Mouse (Mus musculus): ENCODE results near the gene Bglap3. TPM values are rescaled to one million over a fixed set of nuclear protein-coding genes. Genes with fewer than 3 reads are reported as not detected.

Gene Bglap3
- polyA plus RNA-seq, 1 experiment = 5.6 TPM

DNA sequence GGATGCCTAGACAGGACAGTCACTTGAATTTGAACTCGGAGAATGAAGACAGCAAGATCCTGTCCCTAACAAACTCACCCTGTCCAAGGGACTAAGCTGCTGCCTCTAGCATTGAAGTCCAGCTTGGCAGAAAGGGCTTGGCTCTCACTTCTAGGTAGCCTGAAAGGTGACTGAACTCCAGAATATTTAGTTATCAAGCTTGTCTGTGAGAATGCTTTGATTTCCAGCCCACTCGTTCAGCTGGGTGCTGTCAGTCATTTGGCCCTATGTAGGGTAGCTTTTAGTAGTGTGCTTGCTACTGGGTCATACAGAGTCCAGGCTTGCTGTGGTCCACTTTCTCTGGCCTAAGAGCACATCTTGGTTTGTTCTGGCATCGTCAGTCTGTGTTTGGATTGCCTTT is 33.5 kb downstream of the Bglap3 start:
- no peak for DNase-seq (ENCODE audit: low read depth, low spot score)
- 68% methylated on average over 3 of the region's 3 CpGs for WGBS

- 87% methylated on average over 7 of the region's 7 CpGs for WGBS
- no peak for DNase-seq (ENCODE audit: low read depth, low spot score)
Measured at GRCm38 (mm10) chr3:88338316-88338715, 34.2 kb downstream of the Bglap3 start.

DNA sequence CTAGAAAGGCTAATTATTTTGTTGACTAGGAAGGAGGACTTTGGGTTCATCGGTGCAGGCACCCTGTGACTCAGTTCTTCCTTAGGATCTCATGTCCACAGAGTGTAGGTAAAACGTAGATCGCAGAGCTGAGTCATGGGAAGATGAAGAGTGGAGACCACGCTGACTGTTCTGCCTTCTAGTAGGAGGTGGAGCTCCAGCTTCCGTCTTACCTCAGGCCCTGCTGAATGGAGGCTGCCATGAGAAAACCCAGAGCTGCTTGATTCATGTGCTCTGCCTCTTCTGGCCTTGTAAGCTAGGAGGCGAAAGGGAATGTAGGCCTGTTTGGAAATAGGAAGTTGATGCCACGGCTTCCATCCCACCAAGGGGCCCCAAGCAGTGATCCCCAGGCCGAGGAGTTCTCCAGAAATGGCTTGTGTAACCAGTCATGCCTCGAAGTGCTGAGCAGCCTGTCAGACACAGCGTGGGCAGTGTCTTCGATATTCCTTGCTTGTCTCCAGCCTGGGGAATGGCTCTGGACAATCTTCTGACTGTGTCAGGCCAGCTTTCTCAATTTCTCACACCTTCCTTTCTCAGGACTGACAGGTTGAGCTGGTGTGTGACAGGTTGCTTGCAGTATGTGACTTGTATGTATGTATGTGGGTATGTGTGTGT is 35.0 kb downstream of the Bglap3 start:
- WGBS = 39% methylated on average over 11 of the region's 11 CpGs
- no peak for DNase-seq (ENCODE audit: low read depth, low spot score)

DNA sequence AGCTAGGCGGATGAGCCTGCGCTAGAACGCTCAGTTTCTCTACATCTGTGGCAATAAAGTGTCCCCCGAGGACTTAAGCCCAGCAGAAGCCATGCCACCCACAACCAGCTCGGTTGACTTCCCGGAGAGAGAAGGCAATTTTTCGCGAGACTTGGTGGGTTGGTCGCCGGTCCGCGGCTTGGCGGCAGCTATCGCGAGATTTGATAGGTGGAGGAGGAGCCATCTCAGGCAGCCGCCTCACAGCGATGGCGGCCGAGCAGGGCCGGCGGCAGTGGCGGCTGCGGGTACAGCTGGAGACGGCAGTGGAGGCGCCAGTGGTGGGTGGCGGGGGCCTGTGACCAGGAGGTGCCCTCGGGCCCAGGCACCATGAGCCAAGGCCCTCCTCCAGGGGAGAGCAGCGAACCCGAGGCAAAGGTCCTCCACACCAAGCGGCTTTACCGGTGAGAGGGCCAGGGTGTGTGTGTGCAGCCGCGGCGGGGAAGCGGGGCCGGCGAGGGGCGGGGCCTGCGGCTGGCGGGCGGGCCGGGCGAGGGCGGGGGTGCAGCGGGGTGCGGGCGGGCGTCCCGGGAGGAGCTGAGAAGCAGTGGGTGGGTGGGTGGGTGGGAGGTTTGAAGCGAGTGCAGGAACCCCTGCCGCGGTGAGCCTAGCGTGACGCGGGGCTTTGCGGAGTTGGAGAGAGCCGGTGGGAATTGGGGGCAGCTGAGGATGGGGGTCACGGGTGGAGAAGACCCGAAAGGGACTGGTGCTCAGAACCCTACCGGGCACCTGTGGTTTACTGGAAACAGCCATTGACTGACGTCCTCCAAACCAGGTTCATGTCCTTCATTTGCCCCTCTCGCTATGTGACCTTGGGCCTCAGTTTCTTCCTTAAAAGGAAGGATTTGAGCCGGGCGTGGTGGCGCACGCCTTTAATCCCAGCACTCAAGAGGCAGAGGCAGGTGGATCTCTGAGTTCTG is 36.2 kb downstream of the Bglap3 start, which contains the start of the genes Tmem79 and Smg5:
Gene Tmem79, minus strand, starts transcription at position 91 of the 956 bp plus-strand sequence.
Gene Smg5, plus strand, starts transcription at position 203 of the 956 bp plus-strand sequence.
- 1% methylated on average over 65 of the region's 66 CpGs for WGBS
- DNase-seq (ENCODE audit: low read depth, low spot score) = peak; percentile 81

DNA sequence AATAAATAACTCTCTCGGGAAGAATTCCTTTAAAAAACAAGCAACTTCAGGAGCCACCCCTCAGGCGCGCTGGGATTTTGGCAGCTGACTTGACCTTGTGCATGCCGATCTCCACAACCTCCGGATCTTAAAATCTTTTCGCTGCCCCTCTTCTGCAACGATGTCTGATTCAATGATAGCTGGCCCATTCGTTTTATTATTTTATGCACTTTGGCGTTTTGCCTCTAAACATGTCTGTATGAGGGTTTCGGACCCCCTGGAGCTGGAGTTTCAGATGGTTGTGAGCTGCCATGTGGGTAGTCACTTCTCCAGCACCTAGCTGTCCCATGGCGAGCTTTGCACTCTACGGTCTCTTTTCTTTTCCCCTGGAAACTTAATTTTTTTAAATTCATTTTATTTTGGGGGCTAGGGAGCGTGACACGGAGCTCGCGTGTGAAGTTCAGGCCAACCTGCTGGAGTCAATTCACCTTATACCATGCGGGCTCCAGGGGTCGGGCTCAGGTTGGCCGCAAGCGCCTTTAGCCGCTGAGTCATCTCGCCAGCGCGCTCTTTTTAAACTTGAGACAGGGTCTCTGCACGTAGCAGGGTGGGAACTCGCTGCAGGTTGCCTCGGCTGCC is 37.0 kb downstream of the Bglap3 start:
- WGBS = under 1% methylated on average over 27 of the region's 27 CpGs
- DNase-seq (ENCODE audit: low read depth, low spot score) = no peak

GRCm38 (mm10) chr3:88334902-88335435 is 37.6 kb downstream of the Bglap3 start:
- no peak for DNase-seq (ENCODE audit: low read depth, low spot score)
- 16% methylated on average over 3 of the region's 3 CpGs for WGBS

- WGBS = 21% methylated on average over 12 of the region's 12 CpGs
- peak; percentile 89 for DNase-seq (ENCODE audit: low read depth, low spot score)
Measured at GRCm38 (mm10) chr3:88334029-88334658, 38.4 kb downstream of the Bglap3 start.

- WGBS = 19% methylated on average over 2 of the region's 2 CpGs
- no peak for DNase-seq (ENCODE audit: low read depth, low spot score)
Measured at GRCm38 (mm10) chr3:88331282-88331681, 41.3 kb downstream of the Bglap3 start.

GRCm38 (mm10) chr3:88328956-88329355 is 43.6 kb downstream of the Bglap3 start:
- no peak for DNase-seq (ENCODE audit: low read depth, low spot score)
- 59% methylated on average over 5 of the region's 5 CpGs for WGBS

DNA sequence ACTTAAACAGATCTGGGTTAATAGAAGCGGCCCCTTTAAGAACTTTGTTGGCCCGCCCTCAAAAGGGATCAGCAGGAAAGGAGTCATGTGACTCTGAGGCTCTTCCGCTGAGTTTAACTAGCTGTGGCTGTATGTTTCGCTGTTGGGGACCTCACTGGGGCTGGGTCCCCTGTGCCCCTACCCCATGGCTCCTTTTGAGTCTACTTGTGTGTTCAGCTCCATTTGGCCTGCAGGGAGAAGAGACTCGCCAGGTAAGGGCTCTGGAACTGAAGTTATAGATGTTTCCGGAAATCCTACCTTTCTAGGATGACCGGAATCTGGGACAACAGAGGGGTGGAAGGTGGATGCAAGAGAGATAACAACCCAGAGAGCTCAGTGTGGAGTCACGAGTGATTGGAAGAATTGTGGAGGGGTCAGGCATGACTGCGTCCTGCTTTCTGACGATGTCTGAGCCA is 47.6 kb downstream of the Bglap3 start, which contains the start of gene Glmp:
Gene Glmp, plus strand, starts transcription at position 73 of the 455 bp plus-strand sequence.
- no peak for DNase-seq (ENCODE audit: low read depth, low spot score)
- under 1% methylated on average over 10 of the region's 10 CpGs for WGBS

Other genes starting within 250 kb of the Bglap3 start
- 26.1 and 40.8 TPM in 2 replicates for gene Mef2d, start 230.4 kb downstream of the Bglap3 start, polyA plus RNA-seq (2012; rRNA removed)
- gene Rhbg, start 118.0 kb downstream of the Bglap3 start, polyA plus RNA-seq (2012; rRNA removed) = 32.9 and 50.2 TPM in 2 replicates
- 0.30 TPM in 1 of 2 replicates, not detected in the other for gene Gm38392, start 85.5 kb downstream of the Bglap3 start, polyA plus RNA-seq (2012; rRNA removed)
- 2.4 and 3.1 TPM in 2 replicates for gene Tsacc, start 75.7 kb downstream of the Bglap3 start, polyA plus RNA-seq (2012; rRNA removed)
- 159 and 172 TPM in 2 replicates for gene Cct3, start 75.6 kb downstream of the Bglap3 start, polyA plus RNA-seq (2012; rRNA removed)
- 194 and 196 TPM in 2 replicates for gene Glmp, start 47.7 kb downstream of the Bglap3 start, polyA plus RNA-seq (2012; rRNA removed)
- gene Tmem79, start 36.6 kb downstream of the Bglap3 start, polyA plus RNA-seq (2012; rRNA removed) = 30.3 and 41.6 TPM in 2 replicates
- 50.2 and 69.8 TPM in 2 replicates for gene Smg5, start 36.5 kb downstream of the Bglap3 start, polyA plus RNA-seq (2012; rRNA removed)
- gene Paqr6, start 8.2 kb downstream of the Bglap3 start, polyA plus RNA-seq (2012; rRNA removed) = 2.4 and 3.2 TPM in 2 replicates
- gene Bglap2, start 6.0 kb upstream of the Bglap3 start, polyA plus RNA-seq (2012; rRNA removed) = 0.36 and 0.58 TPM in 2 replicates
- gene Bglap, start 11.7 kb upstream of the Bglap3 start, polyA plus RNA-seq (2012; rRNA removed) = 1.5 TPM in 1 of 2 replicates, not detected in the other
- 67.4 and 70.5 TPM in 2 replicates for gene Pmf1, start 37.6 kb upstream of the Bglap3 start, polyA plus RNA-seq (2012; rRNA removed)
- gene Slc25a44, start 52.4 kb upstream of the Bglap3 start, polyA plus RNA-seq (2012; rRNA removed) = 32.0 and 47.7 TPM in 2 replicates
- gene Sema4a, start 88.4 kb upstream of the Bglap3 start, polyA plus RNA-seq (2012; rRNA removed) = 221 and 227 TPM in 2 replicates
- gene Lmna, start 137.2 kb upstream of the Bglap3 start, polyA plus RNA-seq (2012; rRNA removed) = 90.6 and 165 TPM in 2 replicates
- 0.63 and 0.89 TPM in 2 replicates for gene Mex3a, start 159.7 kb upstream of the Bglap3 start, polyA plus RNA-seq (2012; rRNA removed)
- gene Rab25, start 175.6 kb upstream of the Bglap3 start, polyA plus RNA-seq (2012; rRNA removed) = 236 and 238 TPM in 2 replicates
- 148 and 165 TPM in 2 replicates for gene Lamtor2, start 180.3 kb upstream of the Bglap3 start, polyA plus RNA-seq (2012; rRNA removed)
- 41.2 and 50.6 TPM in 2 replicates for gene Ubqln4, start 181.0 kb upstream of the Bglap3 start, polyA plus RNA-seq (2012; rRNA removed)
- gene Ssr2, start 203.1 kb upstream of the Bglap3 start, polyA plus RNA-seq (2012; rRNA removed) = 417 and 500 TPM in 2 replicates
- gene Arhgef2, start 233.2 kb upstream of the Bglap3 start, polyA plus RNA-seq (2012; rRNA removed) = 49.2 and 77.5 TPM in 2 replicates